ENCODE assay signal across 18 mouse cellular contexts in genomic region chr11:32798445-32798844, GRCm38 (mm10). TPM values are rescaled to one million over a fixed set of nuclear protein-coding genes. Genes with fewer than 3 reads are reported as not detected.
DNase-seq lines count a peak whose midpoint lies in the region; ATAC-seq lines count a peak whose summit lies in the region.
"Had no signal": no experiment of that assay in that cellular context is flagged by ENCODE, and none has a peak within 500 bp of the region (broad histone marks: within the 10 kb centered on the region; RNA-seq: fewer than 3 reads in every experiment).

No protein-coding gene starts in this region.

- peak; percentile 28; the same call in 1 of the 2 replicates for ATAC-seq in heart, embryonic 14.5 days (ENCODE audit: insufficient number of reproducible peaks, insufficient read depth, low FRiP score, low read depth)
- ATAC-seq in heart, embryonic 11.5 days (replicated peaks; ENCODE audit: insufficient number of reproducible peaks, low FRiP score, low TSS enrichment): no peak
- ATAC-seq in kidney, embryonic 16.5 days (ENCODE audit: low FRiP score, low TSS enrichment): peak; percentile 80
- 0 out of 2 replicates have a peak, but pooled peaks have one; percentile 53 for ATAC-seq in embryonic facial prominence, embryonic 13.5 days (ENCODE audit: insufficient number of reproducible peaks, insufficient read depth, low FRiP score, low TSS enrichment, low read depth)
- peak; percentile 37; the same call in 1 of the 2 replicates for ATAC-seq in limb, embryonic 11.5 days (ENCODE audit: insufficient number of reproducible peaks, low FRiP score, low TSS enrichment, low read depth)
- ATAC-seq: Patski had no signal

- no peak overlapping the region for H3K27ac ChIP-seq in heart, embryonic 14.5 days (replicated peaks in 1 of 2; ENCODE audit: control insufficient read depth in 1 of 2, insufficient read depth in 1 of 2, low read depth in 2 of 2, low read length in 2 of 2)
- no peak overlapping the region for H3K27ac ChIP-seq in heart, embryonic 11.5 days (ENCODE audit: low read depth, low read length)
- H3K27ac ChIP-seq in kidney, embryonic 16.5 days (ENCODE audit: low read length): no peak overlapping the region
- H3K27ac ChIP-seq in embryonic facial prominence, embryonic 13.5 days: no peak overlapping the region
- H3K27ac ChIP-seq in limb, embryonic 11.5 days (replicated peaks; ENCODE audit: low read depth, low read length): no peak overlapping the region
- H3K27ac ChIP-seq: hindbrain, embryonic 12.5 days; left cerebral cortex, adult 2 months; liver, embryonic 13.5 days had no signal

- H3K9ac ChIP-seq in heart, embryonic 14.5 days (ENCODE audit: low read length): no peak overlapping the region
- H3K9ac ChIP-seq in heart, embryonic 11.5 days (ENCODE audit: low read depth, low read length): no peak overlapping the region
- no peak overlapping the region for H3K9ac ChIP-seq in kidney, embryonic 16.5 days (replicated peaks; ENCODE audit: low read length)
- H3K9ac ChIP-seq in embryonic facial prominence, embryonic 13.5 days: no peak overlapping the region
- no peak overlapping the region for H3K9ac ChIP-seq in limb, embryonic 11.5 days (ENCODE audit: low read length)
- H3K9ac ChIP-seq: heart, embryonic 12.5 days; hindbrain, embryonic 12.5 days; liver, embryonic 13.5 days had no signal

- WGBS in heart, embryonic 14.5 days: 53% methylated on average over 4 of the region's 4 CpGs
- WGBS in heart, embryonic 11.5 days (ENCODE audit: insufficient replicate concordance): 56% methylated on average over 4 of the region's 4 CpGs
- 33% methylated on average over 4 of the region's 4 CpGs for WGBS in kidney, embryonic 16.5 days
- WGBS in embryonic facial prominence, embryonic 13.5 days: 48% methylated on average over 4 of the region's 4 CpGs
- 20% methylated on average over 4 of the region's 4 CpGs for WGBS in limb, embryonic 11.5 days

- no peaks in the 10 kb centered on the region for H3K36me3 ChIP-seq in heart, embryonic 14.5 days (ENCODE audit: control insufficient read depth, insufficient read depth, low read length)
- H3K36me3 ChIP-seq in heart, embryonic 11.5 days (ENCODE audit: control insufficient read depth, insufficient read depth, low read length): no peaks in the 10 kb centered on the region
- H3K36me3 ChIP-seq in kidney, embryonic 16.5 days (ENCODE audit: insufficient read depth, low read length): no peaks in the 10 kb centered on the region
- no peaks in the 10 kb centered on the region for H3K36me3 ChIP-seq in embryonic facial prominence, embryonic 13.5 days
- H3K36me3 ChIP-seq in limb, embryonic 11.5 days (ENCODE audit: control insufficient read depth, insufficient read depth, low read length): no peaks in the 10 kb centered on the region
- H3K36me3 ChIP-seq: heart, embryonic 12.5 days; hindbrain, embryonic 12.5 days; liver, embryonic 13.5 days had no signal

- peaks cover 4 to 9% of the 10 kb centered on the region in 2 experiments; a peak in 3 of 4 replicates for H3K4me1 ChIP-seq in heart, embryonic 14.5 days (ENCODE audit: control insufficient read depth in 2 of 2, insufficient read depth in 2 of 2, low read length in 2 of 2)
- peaks cover 6% of the 10 kb centered on the region; the same call in 1 of the 2 replicates for H3K4me1 ChIP-seq in heart, embryonic 11.5 days (ENCODE audit: control insufficient read depth, insufficient read depth, low read length)
- H3K4me1 ChIP-seq in kidney, embryonic 16.5 days (ENCODE audit: insufficient read depth, low read length): peaks cover 12% of the 10 kb centered on the region
- H3K4me1 ChIP-seq in embryonic facial prominence, embryonic 13.5 days: peaks cover 28% of the 10 kb centered on the region
- peaks cover 29% of the 10 kb centered on the region for H3K4me1 ChIP-seq in limb, embryonic 11.5 days (ENCODE audit: control insufficient read depth, insufficient read depth, low read length)
- H3K4me1 ChIP-seq: liver, embryonic 13.5 days; megakaryocyte, embryonic 14.5 days had no signal

- H3K4me2 ChIP-seq in heart, embryonic 14.5 days (ENCODE audit: low read length): no peak overlapping the region
- H3K4me2 ChIP-seq in heart, embryonic 11.5 days: no peak overlapping the region
- no peak overlapping the region for H3K4me2 ChIP-seq in kidney, embryonic 16.5 days (replicated peaks; ENCODE audit: low read depth, low read length)
- H3K4me2 ChIP-seq in embryonic facial prominence, embryonic 13.5 days: no peak overlapping the region
- H3K4me2 ChIP-seq in limb, embryonic 11.5 days (ENCODE audit: low read depth, severe bottlenecking): no peak overlapping the region
- H3K4me2 ChIP-seq: heart, embryonic 12.5 days; hindbrain, embryonic 12.5 days; liver, embryonic 13.5 days had no signal

- H3K4me3 ChIP-seq in heart, embryonic 14.5 days (ENCODE audit: control insufficient read depth in 1 of 2, insufficient read depth in 1 of 2, low read depth in 1 of 2, low read length in 2 of 2): no peak overlapping the region
- no peak overlapping the region for H3K4me3 ChIP-seq in heart, embryonic 11.5 days (ENCODE audit: low read depth, low read length)
- H3K4me3 ChIP-seq in kidney, embryonic 16.5 days (ENCODE audit: low read length): no peak overlapping the region
- H3K4me3 ChIP-seq in embryonic facial prominence, embryonic 13.5 days: no peak overlapping the region
- no peak overlapping the region for H3K4me3 ChIP-seq in limb, embryonic 11.5 days (ENCODE audit: low read depth, low read length)
- H3K4me3 ChIP-seq: heart, embryonic 12.5 days; hindbrain, embryonic 12.5 days; left cerebral cortex, adult 2 months; liver, embryonic 13.5 days; megakaryocyte, embryonic 14.5 days had no signal

- no peaks in the 10 kb centered on the region for H3K9me3 ChIP-seq in heart, embryonic 14.5 days (ENCODE audit: control insufficient read depth, low read length)
- no peaks in the 10 kb centered on the region for H3K9me3 ChIP-seq in heart, embryonic 11.5 days (replicated peaks; ENCODE audit: control insufficient read depth, low read length)
- no peaks in the 10 kb centered on the region for H3K9me3 ChIP-seq in kidney, embryonic 16.5 days (ENCODE audit: low read length)
- H3K9me3 ChIP-seq in embryonic facial prominence, embryonic 13.5 days: no peaks in the 10 kb centered on the region
- no peaks in the 10 kb centered on the region for H3K9me3 ChIP-seq in limb, embryonic 11.5 days (ENCODE audit: control insufficient read depth, low read length)
- H3K9me3 ChIP-seq: heart, embryonic 12.5 days; hindbrain, embryonic 12.5 days; liver, embryonic 13.5 days; megakaryocyte, embryonic 14.5 days had no signal

- DNase-seq in kidney, postnatal 25 days: no peak
- no peak for DNase-seq in limb, embryonic 11.5 days (ENCODE audit: low spot score)
- DNase-seq in testis, postnatal 14 days (ENCODE audit: low spot score): no peak
- DNase-seq: adrenal gland, postnatal 36 days; B cell, adult 2 months; cerebellum, adult 9-10 months; liver, embryonic 13.5 days; lung, postnatal 10 days; thymus, postnatal 4 days had no signal

- no peaks in the 10 kb centered on the region for H3K27me3 ChIP-seq in heart, embryonic 14.5 days (ENCODE audit: control insufficient read depth, insufficient read depth, low read length)
- no peaks in the 10 kb centered on the region for H3K27me3 ChIP-seq in heart, embryonic 11.5 days (ENCODE audit: control insufficient read depth, insufficient read depth, low read length)
- H3K27me3 ChIP-seq in kidney, embryonic 16.5 days (ENCODE audit: insufficient read depth, low read length): no peaks in the 10 kb centered on the region
- no peaks in the 10 kb centered on the region for H3K27me3 ChIP-seq in embryonic facial prominence, embryonic 13.5 days
- no peaks in the 10 kb centered on the region for H3K27me3 ChIP-seq in limb, embryonic 11.5 days (ENCODE audit: control insufficient read depth, insufficient read depth, low read length)
- H3K27me3 ChIP-seq: heart, embryonic 12.5 days; hindbrain, embryonic 12.5 days; liver, embryonic 13.5 days; Patski had no signal

RNA-seq across cellular contexts. Expression of gene Smim23, which starts 26.0 kb away (rescaled TPM):
- not detected in 2 replicates for polyA plus RNA-seq in heart, embryonic 14.5 days (2014; fragmentation: Nextera tagmentation; extraction: Ambion mirVana)
- polyA plus RNA-seq in heart, embryonic 11.5 days (2014; fragmentation: Nextera tagmentation; extraction: Ambion mirVana): not detected in 2 replicates
- not detected in 2 replicates for polyA plus RNA-seq in kidney, embryonic 16.5 days (2015; fragmentation: Nextera tagmentation; extraction: Ambion mirVana)
- not detected in 2 replicates for polyA plus RNA-seq in embryonic facial prominence, embryonic 13.5 days (2015; fragmentation: Nextera tagmentation; extraction: Ambion mirVana)
- not detected in 2 replicates for polyA plus RNA-seq in limb, embryonic 11.5 days (2014; fragmentation: Nextera tagmentation; extraction: Ambion mirVana)
- polyA plus RNA-seq: heart, embryonic 12.5 days; hindbrain, embryonic 12.5 days; liver, embryonic 13.5 days; Patski had no signal
